Mouse (Mus musculus) heart, embryonic 12.5 days (tissue): Measurements from ENCODE around the gene Olfr111. TPM values are rescaled to one million over a fixed set of nuclear protein-coding genes. Genes with fewer than 3 reads are reported as not detected.
"Not testable (repeated sequence)": the region's sequence is repeated elsewhere in the genome, so short reads cannot be mapped to it uniquely, and the experiment has no call there.

Experiments
- ATAC-seq: fragments of 200-750 bp; cut with Nextera tagmentation; 2 replicates; pipeline ENCODE4 v1.8.0; 2017; ENCODE audit warnings: moderate TSS enrichment, moderate library complexity; ENCODE audit not compliant: insufficient number of reproducible peaks, low FRiP score
- H3K27ac ChIP-seq: fragments of 300-500 bp; sonication (generic); 2 replicates; pipeline ENCODE4 v1.5.1; 2016; ENCODE audit warnings: mild to moderate bottlenecking, moderate library complexity; ENCODE audit not compliant: poor library complexity, severe bottlenecking
- H3K27me3 ChIP-seq: fragments of 300-500 bp; sonication (generic); replicated peaks from 2 replicates; pipeline ENCODE4 v1.6.1; 2016; ENCODE audit warnings: mild to moderate bottlenecking, moderate library complexity
- H3K36me3 ChIP-seq: fragments of 300-500 bp; sonication (generic); 2 replicates; pipeline ENCODE4 v1.6.1; 2016; ENCODE audit warnings: mild to moderate bottlenecking, moderate library complexity
- H3K4me1 ChIP-seq: fragments of 300-500 bp; sonication (generic); replicated peaks from 2 replicates; pipeline ENCODE4 v1.6.1; 2016; ENCODE audit warnings: mild to moderate bottlenecking
- H3K4me2 ChIP-seq: fragments of 300-500 bp; sonication (generic); 2 replicates; pipeline ENCODE4 v1.6.1; 2016; ENCODE audit warnings: mild to moderate bottlenecking, moderate library complexity
- H3K4me3 ChIP-seq: fragments of 300-500 bp; sonication (generic); 2 replicates; pipeline ENCODE4 v1.5.1; 2016; ENCODE audit warnings: mild to moderate bottlenecking
- H3K9ac ChIP-seq: fragments of 300-500 bp; sonication (generic); 2 replicates; pipeline ENCODE4 v1.6.1; 2016; ENCODE audit warnings: mild to moderate bottlenecking, moderate library complexity
- H3K9me3 ChIP-seq: fragments of 300-500 bp; sonication (generic); replicated peaks from 2 replicates; pipeline ENCODE4 v1.6.1; 2016; ENCODE audit warnings: mild to moderate bottlenecking, moderate library complexity
- WGBS: fragments of 180-500 bp; shearing (Covaris S2); methylation state at CpG from one replicate; pipeline ENCODE4 v1.1.7; 2016; 5-methylcytosine and 5-hydroxymethylcytosine counted together
- polyA plus RNA-seq: library from polyadenylated mRNA; unstranded; fragments of >200 nt; fragmentation: Nextera tagmentation; extraction: Ambion mirVana; gene quantifications from 2 replicates; pipeline ENCODE4 v1.2.1, GENCODE M21; 2016

The Olfr111 gene
- 0.10 TPM in 1 of 2 replicates, not detected in the other for polyA plus RNA-seq

GRCm38 (mm10) chr17:37507730-37508129 lies at the start of gene Olfr111:
TSS of gene Olfr111 (plus strand) at chr17:37508030.
- no peak within 1 kb of the TSS for H3K9ac ChIP-seq
- ATAC-seq = no peak
- no peaks in the 10 kb centered on the region for H3K36me3 ChIP-seq
- H3K4me2 ChIP-seq = no peak within 1 kb of the TSS
- H3K27ac ChIP-seq = no peak within 1 kb of the TSS
- 80% methylated on average over 4 of the region's 4 CpGs for WGBS
- no peak within 1 kb of the TSS for H3K4me3 ChIP-seq
- no peaks in the 10 kb centered on the region for H3K4me1 ChIP-seq
- H3K27me3 ChIP-seq = no peaks in the 10 kb centered on the region
- peaks cover 6% of the 10 kb centered on the region; the same call in 1 of the 2 replicates for H3K9me3 ChIP-seq

GRCm38 (mm10) chr17:37458616-37459015 lies 49.2 kb upstream of the Olfr111 start, which contains the start of gene Olfr109:
TSS of gene Olfr109 (plus strand) at chr17:37458916.
- Histone ChIP-seq H3K4me3 (no peak within 1 kb of the TSS), H3K9me3 (no peaks in the 10 kb centered on the region), H3K27ac (no peak within 1 kb of the TSS), H3K27me3 (no peaks in the 10 kb centered on the region), H3K9ac (no peak within 1 kb of the TSS), H3K4me1 (no peaks in the 10 kb centered on the region), H3K36me3 (no peaks in the 10 kb centered on the region), H3K4me2 (no peak within 1 kb of the TSS)
- 72% methylated on average over 1 of the region's 1 CpGs for WGBS
- no peak for ATAC-seq

GRCm38 (mm10) chr17:37483452-37483851 lies 24.4 kb upstream of the Olfr111 start, which contains the start of gene H2-M2:
TSS of gene H2-M2 (minus strand) at chr17:37483552.
- H3K27me3 ChIP-seq = no peaks in the 10 kb centered on the region
- no peak within 1 kb of the TSS for H3K27ac ChIP-seq
- H3K4me1 ChIP-seq = no peaks in the 10 kb centered on the region
- H3K4me2 ChIP-seq = no peak within 1 kb of the TSS
- H3K4me3 ChIP-seq = no peak within 1 kb of the TSS
- H3K36me3 ChIP-seq = no peaks in the 10 kb centered on the region
- H3K9me3 ChIP-seq = peaks cover 21% of the 10 kb centered on the region
- 66% methylated on average over 2 of the region's 2 CpGs for WGBS
- H3K9ac ChIP-seq = no peak within 1 kb of the TSS
- no peak for ATAC-seq

- no peaks in the 10 kb centered on the region for H3K27me3 ChIP-seq
- H3K36me3 ChIP-seq = no peaks in the 10 kb centered on the region
- no peak within 1 kb of the TSS for H3K4me3 ChIP-seq
- no peak within 1 kb of the TSS for H3K4me2 ChIP-seq
- ATAC-seq = no peak
- 23% methylated on average over 1 of the region's 1 CpGs for WGBS
- H3K4me1 ChIP-seq = no peaks in the 10 kb centered on the region
- no peak within 1 kb of the TSS for H3K27ac ChIP-seq
- no peaks in the 10 kb centered on the region for H3K9me3 ChIP-seq
- no peak within 1 kb of the TSS for H3K9ac ChIP-seq
Measured at GRCm38 (mm10) chr17:37491930-37492518, 15.8 kb upstream of the Olfr111 start, which contains the start of gene Olfr110. TSS of gene Olfr110 (plus strand) at chr17:37492468.

GRCm38 (mm10) chr17:37524612-37525011 lies 16.8 kb downstream of the Olfr111 start:
- not testable (repeated sequence) for H3K4me2 ChIP-seq, H3K27ac ChIP-seq, H3K9ac ChIP-seq, H3K27me3 ChIP-seq, H3K36me3 ChIP-seq, ATAC-seq, H3K4me3 ChIP-seq, H3K4me1 ChIP-seq, H3K9me3 ChIP-seq

- H3K27ac ChIP-seq, H3K4me3 ChIP-seq, ATAC-seq, H3K9ac ChIP-seq, H3K4me1 ChIP-seq, H3K9me3 ChIP-seq, H3K27me3 ChIP-seq, H3K4me2 ChIP-seq, H3K36me3 ChIP-seq: not testable (repeated sequence)
- WGBS = 46% methylated on average over 1 of the region's 1 CpGs
Measured at GRCm38 (mm10) chr17:37525427-37525826, 17.6 kb downstream of the Olfr111 start.

- Histone ChIP-seq H3K9ac (no peak overlapping the region), H3K4me1 (no peaks in the 10 kb centered on the region), H3K27me3 (no peaks in the 10 kb centered on the region), H3K36me3 (no peaks in the 10 kb centered on the region), H3K4me3 (no peak overlapping the region), H3K27ac (no peak overlapping the region), H3K9me3 (no peaks in the 10 kb centered on the region; the same call in 1 of the 2 replicates), H3K4me2 (no peak overlapping the region)
- ATAC-seq = no peak
Measured at GRCm38 (mm10) chr17:37535173-37535572, 27.3 kb downstream of the Olfr111 start.

GRCm38 (mm10) chr17:37538416-37538815 lies 30.6 kb downstream of the Olfr111 start:
- H3K9ac ChIP-seq, H3K27ac ChIP-seq, ATAC-seq, H3K4me2 ChIP-seq, H3K36me3 ChIP-seq, H3K4me3 ChIP-seq, H3K27me3 ChIP-seq, H3K9me3 ChIP-seq, H3K4me1 ChIP-seq: not testable (repeated sequence)
- 27% methylated on average over 1 of the region's 1 CpGs for WGBS

GRCm38 (mm10) chr17:37541454-37542119 lies 33.8 kb downstream of the Olfr111 start:
- Histone ChIP-seq H3K4me3 (no peak overlapping the region), H3K4me1 (no peaks in the 10 kb centered on the region), H3K9ac (no peak overlapping the region), H3K27me3 (no peaks in the 10 kb centered on the region), H3K27ac (no peak overlapping the region), H3K4me2 (no peak overlapping the region), H3K9me3 (no peaks in the 10 kb centered on the region; the same call in 1 of the 2 replicates), H3K36me3 (no peaks in the 10 kb centered on the region)
- no peak for ATAC-seq
- 64% methylated on average over 4 of the region's 4 CpGs for WGBS

- no peak overlapping the region for H3K4me3 ChIP-seq
- no peak overlapping the region for H3K27ac ChIP-seq
- H3K9ac ChIP-seq = no peak overlapping the region
- H3K4me2 ChIP-seq = no peak overlapping the region
- no peak for ATAC-seq
- H3K4me1 ChIP-seq = no peaks in the 10 kb centered on the region
- no peaks in the 10 kb centered on the region for H3K27me3 ChIP-seq
- 64% methylated on average over 3 of the region's 3 CpGs for WGBS
- H3K9me3 ChIP-seq = no peaks in the 10 kb centered on the region; the same call in 1 of the 2 replicates
- no peaks in the 10 kb centered on the region for H3K36me3 ChIP-seq
Measured at GRCm38 (mm10) chr17:37543800-37544435, 36.1 kb downstream of the Olfr111 start.

GRCm38 (mm10) chr17:37558913-37559615 lies 51.2 kb downstream of the Olfr111 start:
- Histone ChIP-seq H3K9me3 (0 out of 2 replicates have a peak, but pooled peaks cover 4% of the 10 kb centered on the region), H3K4me2 (no peak overlapping the region), H3K27me3 (no peaks in the 10 kb centered on the region), H3K4me3 (no peak overlapping the region), H3K36me3 (no peaks in the 10 kb centered on the region), H3K27ac (no peak overlapping the region), H3K4me1 (no peaks in the 10 kb centered on the region), H3K9ac (no peak overlapping the region)
- WGBS = 48% methylated on average over 1 of the region's 1 CpGs
- ATAC-seq = no peak
